Mouse (Mus musculus) spleen, adult 2 months (tissue): ENCODE measurements around the gene Srebf2.

ENCODE experiments used
- CTCF ChIP-seq: fragments of 200-500 bp; IDR thresholded peaks from 2 replicates; pipeline ENCODE4 v1.5.1; 2011; ENCODE audit warnings: mild to moderate bottlenecking, inconsistent platforms; ENCODE audit not compliant: insufficient read depth, insufficient read length, insufficient replicate concordance; ENCODE audit errors: extremely low read depth
- POLR2A ChIP-seq: fragments of 200-500 bp; IDR thresholded peaks from 2 replicates; pipeline ENCODE4 v1.6.1; 2011; ENCODE audit warnings: low read depth, low read length, inconsistent platforms

DNA sequence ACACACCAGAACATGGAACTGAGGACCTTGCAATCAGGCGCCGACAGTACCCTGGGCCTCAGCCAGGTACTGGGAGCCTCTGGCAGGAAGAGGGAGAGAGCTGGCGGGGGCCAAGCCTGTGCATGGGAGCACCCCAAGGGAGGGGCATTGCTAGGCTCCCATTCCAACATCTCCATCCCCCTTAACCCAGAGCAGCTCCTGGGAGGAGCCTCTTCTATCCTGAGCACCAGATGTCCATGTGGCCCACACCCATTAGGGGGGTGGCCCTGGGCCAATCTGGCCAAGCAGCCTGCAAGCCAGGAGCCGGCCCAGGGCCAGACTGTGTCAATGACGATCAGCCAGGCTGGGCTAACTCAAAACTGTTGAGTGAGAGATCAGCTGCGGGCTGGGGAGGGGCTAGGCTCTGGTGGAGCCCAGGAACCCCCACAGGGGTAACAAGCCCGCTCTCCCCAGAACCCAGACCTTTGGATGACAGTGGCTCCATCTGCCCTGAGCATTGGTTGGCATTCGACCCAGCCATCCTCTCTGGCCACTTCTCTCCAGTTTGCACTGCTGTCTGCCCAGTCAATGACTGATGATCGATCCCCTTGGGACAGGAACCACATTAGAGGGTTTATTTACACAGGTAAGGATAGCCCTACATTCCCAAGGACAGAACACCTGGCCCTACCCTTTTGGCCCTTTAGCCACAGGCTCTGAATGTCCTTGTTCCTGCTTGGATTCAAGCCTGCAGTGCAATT is 59.6 kb downstream of the Srebf2 start:
- TF ChIP-seq CTCF (no peak), POLR2A (no peak)
